Mouse (Mus musculus): Measurements from ENCODE around the gene Art3.

Art3 gene

GRCm38 (mm10) chr5:92331635-92332338 is at the start of gene Art3:
Gene Art3, plus strand, starts transcription at chr5:92331827.
- DNase-seq (ENCODE audit: low spot score in 2 of 2) = no peak

GRCm38 (mm10) chr5:92282571-92282970 is 49.1 kb upstream of the Art3 start:
- no peak for DNase-seq (ENCODE audit: low spot score in 2 of 2)

- DNase-seq (ENCODE audit: low spot score in 2 of 2) = no peak
Measured at GRCm38 (mm10) chr5:92283107-92283506, 48.5 kb upstream of the Art3 start.

GRCm38 (mm10) chr5:92287840-92288239 is 43.8 kb upstream of the Art3 start:
- DNase-seq (ENCODE audit: low spot score in 2 of 2) = no peak

- DNase-seq (ENCODE audit: low spot score in 2 of 2) = no peak
Measured at GRCm38 (mm10) chr5:92291652-92292414, 39.8 kb upstream of the Art3 start.

- DNase-seq (ENCODE audit: low spot score in 2 of 2) = no peak
Measured at GRCm38 (mm10) chr5:92294525-92294924, 37.1 kb upstream of the Art3 start.

GRCm38 (mm10) chr5:92302149-92302840 is 29.3 kb upstream of the Art3 start:
- DNase-seq (ENCODE audit: low spot score in 2 of 2) = no peak

GRCm38 (mm10) chr5:92304291-92304690 is 27.3 kb upstream of the Art3 start:
- no peak for DNase-seq (ENCODE audit: low spot score in 2 of 2)

GRCm38 (mm10) chr5:92309681-92310511 is 21.7 kb upstream of the Art3 start, which contains the start of gene Sdad1:
Gene Sdad1, minus strand, starts transcription at chr5:92310479.
- DNase-seq (ENCODE audit: low spot score in 2 of 2) = peak; percentile 97 to 98

GRCm38 (mm10) chr5:92312046-92312715 is 19.4 kb upstream of the Art3 start:
- DNase-seq (ENCODE audit: low spot score in 2 of 2) = peak; percentile 91 to 93

GRCm38 (mm10) chr5:92313776-92314175 is 17.9 kb upstream of the Art3 start:
- DNase-seq (ENCODE audit: low spot score in 2 of 2) = no peak

GRCm38 (mm10) chr5:92318119-92318518 is 13.5 kb upstream of the Art3 start:
- DNase-seq (ENCODE audit: low spot score in 2 of 2) = no peak

- no peak for DNase-seq (ENCODE audit: low spot score in 2 of 2)
Measured at GRCm38 (mm10) chr5:92318596-92318995, 13.0 kb upstream of the Art3 start.

- no peak for DNase-seq (ENCODE audit: low spot score in 2 of 2)
Measured at GRCm38 (mm10) chr5:92321631-92322400, 9.8 kb upstream of the Art3 start.

GRCm38 (mm10) chr5:92322612-92323011 is 9.0 kb upstream of the Art3 start:
- DNase-seq (ENCODE audit: low spot score in 2 of 2) = no peak

GRCm38 (mm10) chr5:92323264-92323663 is 8.4 kb upstream of the Art3 start:
- DNase-seq (ENCODE audit: low spot score in 2 of 2) = no peak

GRCm38 (mm10) chr5:92327367-92327766 is 4.3 kb upstream of the Art3 start:
- no peak for DNase-seq (ENCODE audit: low spot score in 2 of 2)

GRCm38 (mm10) chr5:92327929-92328328 is 3.7 kb upstream of the Art3 start, which contains the start of gene Cxcl9:
Gene Cxcl9, minus strand, starts transcription at chr5:92328079.
- no peak for DNase-seq (ENCODE audit: low spot score in 2 of 2)

GRCm38 (mm10) chr5:92331122-92331521 is 505 bp upstream of the Art3 start:
- DNase-seq (ENCODE audit: low spot score in 2 of 2) = no peak

GRCm38 (mm10) chr5:92332359-92332840 is 773 bp downstream of the Art3 start:
- DNase-seq (ENCODE audit: low spot score in 2 of 2) = no peak
